Mouse (Mus musculus): ENCODE measurements around the gene Sh3d19. TPM values are rescaled to one million over a fixed set of nuclear protein-coding genes. Genes with fewer than 3 reads are reported as not detected.

Sh3d19 gene
- polyA plus RNA-seq, 1 experiment = 5.7 TPM

DNA sequence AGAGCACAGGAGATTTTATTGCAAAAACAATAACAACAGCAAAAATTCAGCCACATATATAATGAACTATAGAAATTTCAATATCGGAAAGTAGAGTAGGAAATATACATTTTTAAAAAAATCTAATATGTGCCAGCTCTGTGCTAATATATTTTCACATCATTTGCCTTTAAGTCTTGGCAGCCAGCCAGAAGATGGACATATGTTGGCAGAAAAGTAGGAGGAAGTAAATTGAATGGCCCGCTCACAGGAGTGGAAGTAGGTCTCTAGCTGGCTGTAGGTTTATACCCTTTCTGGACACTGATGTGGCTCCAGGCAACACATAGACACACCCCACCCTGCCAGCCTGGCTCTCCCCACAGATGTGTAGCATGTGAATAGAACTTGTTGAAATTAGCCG, 101.2 kb downstream of the Sh3d19 start:
- H3K27me3 ChIP-seq (ENCODE audit: control insufficient read depth, insufficient read depth, insufficient read length) = no peaks in the 10 kb centered on the region
- H3K4me3 ChIP-seq (ENCODE audit: insufficient read depth, poor library complexity, severe bottlenecking) = no peak overlapping the region
- H3K79me2 ChIP-seq (ENCODE audit: control insufficient read depth, insufficient read depth) = no peaks in the 10 kb centered on the region
- H3K36me3 ChIP-seq (ENCODE audit: control insufficient read depth, insufficient read depth) = no peaks in the 10 kb centered on the region
- H3K79me3 ChIP-seq (ENCODE audit: low read depth) = no peaks in the 10 kb centered on the region
- H3ac ChIP-seq (ENCODE audit: control insufficient read depth, insufficient read length, low read depth) = no peak overlapping the region
- TF ChIP-seq MYOG (IDR thresholded peaks at IDR 0.05; ENCODE audit: control insufficient read depth, extremely low read depth, insufficient read length) = no peak
- TF ChIP-seq CEBPB (IDR thresholded peaks at IDR 0.05; ENCODE audit: low read depth) = no peak
- no peak for TF ChIP-seq MAX (IDR thresholded peaks at IDR 0.05)
- no peak for TF ChIP-seq CTCF (IDR thresholded peaks at IDR 0.05; ENCODE audit: control insufficient read depth, insufficient read depth, insufficient read length)
- no peak for TF ChIP-seq FOSL1 (IDR thresholded peaks at IDR 0.05; ENCODE audit: insufficient read depth, low read length, poor library complexity, severe bottlenecking)

DNA sequence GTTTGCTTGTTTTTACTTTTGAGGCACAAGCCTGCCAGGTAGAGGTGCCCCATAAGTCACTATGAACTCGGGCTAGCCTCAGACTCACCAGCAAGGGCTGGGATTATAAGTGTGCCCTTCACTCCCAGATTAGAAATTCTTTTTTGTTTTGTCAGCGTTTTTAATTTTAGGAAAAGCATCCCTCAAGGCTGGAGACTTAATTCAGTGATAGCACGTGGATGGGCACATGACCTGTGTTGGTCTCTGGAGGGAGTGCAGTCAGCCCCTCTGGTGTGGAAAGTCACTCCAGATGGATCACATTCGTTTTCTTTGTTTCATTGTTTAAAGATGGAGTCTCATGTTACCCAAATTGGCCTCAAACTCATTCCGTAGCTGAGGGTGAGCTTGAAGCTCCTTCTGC, 102.0 kb downstream of the Sh3d19 start:
- H3K27me3 ChIP-seq (ENCODE audit: control insufficient read depth, insufficient read depth, insufficient read length) = no peaks in the 10 kb centered on the region
- H3K79me2 ChIP-seq (ENCODE audit: control insufficient read depth, insufficient read depth) = no peaks in the 10 kb centered on the region
- no peak overlapping the region for H3ac ChIP-seq (ENCODE audit: control insufficient read depth, insufficient read length, low read depth)
- no peak overlapping the region for H3K4me3 ChIP-seq (ENCODE audit: insufficient read depth, poor library complexity, severe bottlenecking)
- H3K79me3 ChIP-seq (ENCODE audit: low read depth) = no peaks in the 10 kb centered on the region
- no peaks in the 10 kb centered on the region for H3K36me3 ChIP-seq (ENCODE audit: control insufficient read depth, insufficient read depth)
- TF ChIP-seq CEBPB (IDR thresholded peaks at IDR 0.05; ENCODE audit: low read depth) (no peak), FOSL1 (IDR thresholded peaks at IDR 0.05; ENCODE audit: insufficient read depth, low read length, poor library complexity, severe bottlenecking) (no peak), MAX (IDR thresholded peaks at IDR 0.05) (no peak), USF1 (IDR thresholded peaks at IDR 0.05; ENCODE audit: low read depth) (no peak), MYOG (IDR thresholded peaks at IDR 0.05; ENCODE audit: control insufficient read depth, extremely low read depth, insufficient read length) (no peak), MYOD1 (IDR thresholded peaks at IDR 0.05; ENCODE audit: control insufficient read depth, insufficient read length, low read depth) (no peak), CTCF (IDR thresholded peaks at IDR 0.05; ENCODE audit: control insufficient read depth, insufficient read depth, insufficient read length) (no peak)

DNA sequence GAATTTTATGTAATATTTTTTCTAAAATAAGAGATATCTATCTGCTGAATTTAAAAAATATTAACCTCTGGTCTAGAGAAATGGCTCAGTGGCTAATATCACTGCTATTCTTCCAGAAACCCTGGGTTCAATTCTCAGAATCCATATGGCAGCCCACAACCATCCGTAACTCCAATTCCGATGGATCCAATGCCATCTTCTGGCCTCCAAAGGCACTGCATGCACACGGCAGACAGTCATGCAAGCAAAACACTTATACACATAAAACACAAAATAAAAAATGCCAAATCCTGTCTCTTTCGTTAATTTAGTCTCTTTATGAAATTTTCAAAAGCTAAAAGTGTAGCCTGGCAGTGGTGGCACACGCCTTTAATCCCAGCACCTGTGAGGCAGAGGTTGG, 104.7 kb downstream of the Sh3d19 start:
- Histone ChIP-seq H3K27me3 (ENCODE audit: control insufficient read depth, insufficient read depth, insufficient read length) (no peaks in the 10 kb centered on the region), H3K36me3 (ENCODE audit: control insufficient read depth, insufficient read depth) (no peaks in the 10 kb centered on the region), H3K79me2 (ENCODE audit: control insufficient read depth, insufficient read depth) (no peaks in the 10 kb centered on the region), H3ac (ENCODE audit: control insufficient read depth, insufficient read length, low read depth) (no peak overlapping the region), H3K79me3 (ENCODE audit: low read depth) (no peaks in the 10 kb centered on the region), H3K4me3 (ENCODE audit: insufficient read depth, poor library complexity, severe bottlenecking) (no peak overlapping the region)
- TF ChIP-seq USF1 (IDR thresholded peaks at IDR 0.05; ENCODE audit: low read depth) = no peak
- no peak for TF ChIP-seq CTCF (IDR thresholded peaks at IDR 0.05; ENCODE audit: control insufficient read depth, insufficient read depth, insufficient read length)
- TF ChIP-seq MAX (IDR thresholded peaks at IDR 0.05) = no peak
- no peak for TF ChIP-seq MYOD1 (IDR thresholded peaks at IDR 0.05; ENCODE audit: control insufficient read depth, insufficient read length, low read depth)

DNA sequence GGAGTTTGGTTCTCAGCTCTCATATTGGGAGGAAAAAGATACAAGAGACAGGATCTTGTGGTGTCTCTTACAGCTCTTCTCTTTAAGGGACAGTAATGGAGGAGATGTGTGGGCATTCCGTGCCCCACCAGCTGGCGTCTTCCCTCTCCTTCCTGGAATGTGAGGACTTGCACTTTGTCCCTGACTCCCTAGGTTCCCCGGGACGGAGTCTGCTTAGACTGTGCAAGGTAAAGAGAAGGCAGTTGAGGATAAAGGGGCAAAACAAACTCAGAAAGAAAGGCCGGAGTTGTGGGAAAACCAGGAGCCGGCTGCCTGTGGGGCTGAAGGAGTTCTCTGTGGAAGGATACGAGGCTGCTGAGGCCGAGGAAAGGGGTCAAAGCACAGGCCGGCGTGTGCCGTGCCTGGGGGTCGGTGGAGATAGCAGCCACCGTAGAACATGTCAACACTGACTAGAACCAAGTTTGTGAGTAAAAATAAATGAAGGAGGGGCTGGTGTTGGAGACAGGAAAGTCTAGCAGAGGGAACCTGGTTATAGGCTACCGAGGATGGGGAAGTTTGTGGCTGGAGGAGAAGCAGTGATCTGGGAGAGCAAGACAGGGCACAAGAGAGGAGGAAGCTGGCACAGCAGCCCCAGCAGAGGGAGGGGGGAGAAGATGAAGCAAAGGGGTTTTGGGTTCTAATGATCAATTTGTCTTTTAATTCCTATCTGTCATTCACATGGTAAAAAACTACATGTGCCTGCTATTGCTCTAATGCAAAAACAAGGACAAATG, 105.8 kb downstream of the Sh3d19 start:
- no peaks in the 10 kb centered on the region for H3K36me3 ChIP-seq (ENCODE audit: control insufficient read depth, insufficient read depth)
- H3ac ChIP-seq (ENCODE audit: control insufficient read depth, insufficient read length, low read depth) = no peak overlapping the region
- TF ChIP-seq USF1 (IDR thresholded peaks at IDR 0.05; ENCODE audit: low read depth) (no peak), MYOG (IDR thresholded peaks at IDR 0.05; ENCODE audit: control insufficient read depth, extremely low read depth, insufficient read length) (no peak)
- no peak overlapping the region for H3K4me3 ChIP-seq (ENCODE audit: insufficient read depth, poor library complexity, severe bottlenecking)
- H3K27me3 ChIP-seq (ENCODE audit: control insufficient read depth, insufficient read depth, insufficient read length) = no peaks in the 10 kb centered on the region
- no peaks in the 10 kb centered on the region for H3K79me3 ChIP-seq (ENCODE audit: low read depth)
- no peaks in the 10 kb centered on the region for H3K79me2 ChIP-seq (ENCODE audit: control insufficient read depth, insufficient read depth)

DNA sequence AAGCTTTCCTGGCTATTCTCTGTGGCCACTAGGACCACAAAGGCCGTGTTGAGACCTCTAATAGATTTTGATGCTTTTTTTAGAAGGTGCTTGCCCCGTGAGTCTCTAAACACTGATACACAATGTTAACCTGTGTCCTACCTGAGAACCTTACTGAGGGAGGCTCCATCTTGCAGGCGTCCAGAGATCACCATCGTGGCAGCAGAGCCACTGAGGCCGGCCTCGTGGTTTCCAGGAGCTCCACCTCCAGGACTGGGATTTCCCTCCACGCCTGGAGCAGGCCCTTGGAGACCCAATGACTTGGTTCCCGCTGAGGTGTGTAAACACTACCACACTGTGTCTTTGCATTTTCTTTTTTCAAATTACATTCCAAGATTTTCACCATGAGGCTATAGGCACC, 112.1 kb downstream of the Sh3d19 start:
- TF ChIP-seq CTCF (IDR thresholded peaks at IDR 0.05; ENCODE audit: control insufficient read depth, insufficient read depth, insufficient read length) (no peak), FOSL1 (IDR thresholded peaks at IDR 0.05; ENCODE audit: insufficient read depth, low read length, poor library complexity, severe bottlenecking) (no peak), CEBPB (IDR thresholded peaks at IDR 0.05; ENCODE audit: low read depth) (no peak), MAX (IDR thresholded peaks at IDR 0.05) (no peak), MYOG (IDR thresholded peaks at IDR 0.05; ENCODE audit: control insufficient read depth, extremely low read depth, insufficient read length) (no peak), USF1 (IDR thresholded peaks at IDR 0.05; ENCODE audit: low read depth) (no peak), MYOD1 (IDR thresholded peaks at IDR 0.05; ENCODE audit: control insufficient read depth, insufficient read length, low read depth) (no peak)
- no peaks in the 10 kb centered on the region for H3K79me2 ChIP-seq (ENCODE audit: control insufficient read depth, insufficient read depth)
- no peaks in the 10 kb centered on the region for H3K79me3 ChIP-seq (ENCODE audit: low read depth)

DNA sequence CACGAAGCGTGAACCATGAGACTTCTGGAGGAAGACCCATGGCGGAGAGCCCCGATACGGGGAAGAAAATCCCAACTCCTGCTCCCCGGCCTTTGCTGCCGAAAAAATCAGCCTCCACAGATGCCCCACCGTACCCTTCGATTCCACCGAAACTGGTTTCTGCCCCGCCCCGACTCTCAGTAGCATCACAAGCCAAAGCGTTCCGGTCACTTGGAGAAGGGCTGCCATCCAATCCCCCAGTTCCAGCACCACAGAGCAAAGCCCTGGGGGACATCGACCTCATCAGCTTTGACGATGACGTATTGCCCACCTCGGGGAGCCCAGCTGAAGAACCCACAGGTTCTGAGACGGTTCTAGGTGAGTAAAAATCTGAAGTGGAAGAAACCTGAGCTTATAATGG, 114.1 kb downstream of the Sh3d19 start:
- no peak overlapping the region for H3ac ChIP-seq (ENCODE audit: control insufficient read depth, insufficient read length, low read depth)
- H3K27me3 ChIP-seq (ENCODE audit: control insufficient read depth, insufficient read depth, insufficient read length) = no peaks in the 10 kb centered on the region
- TF ChIP-seq CTCF (IDR thresholded peaks at IDR 0.05; ENCODE audit: control insufficient read depth, insufficient read depth, insufficient read length) (no peak), MAX (IDR thresholded peaks at IDR 0.05) (no peak)
- peaks cover 6% of the 10 kb centered on the region for H3K36me3 ChIP-seq (ENCODE audit: control insufficient read depth, insufficient read depth)
- H3K4me3 ChIP-seq (ENCODE audit: insufficient read depth, poor library complexity, severe bottlenecking) = no peak overlapping the region
- H3K79me3 ChIP-seq (ENCODE audit: low read depth) = no peaks in the 10 kb centered on the region
- H3K79me2 ChIP-seq (ENCODE audit: control insufficient read depth, insufficient read depth) = no peaks in the 10 kb centered on the region

More for the DNA sequence above, 112.1 kb downstream of the Sh3d19 start:
- Histone ChIP-seq H3K4me3 (ENCODE audit: insufficient read depth, poor library complexity, severe bottlenecking) (no peak overlapping the region), H3ac (ENCODE audit: control insufficient read depth, insufficient read length, low read depth) (no peak overlapping the region), H3K27me3 (ENCODE audit: control insufficient read depth, insufficient read depth, insufficient read length) (no peaks in the 10 kb centered on the region), H3K36me3 (ENCODE audit: control insufficient read depth, insufficient read depth) (peaks cover 6% of the 10 kb centered on the region)

Measured in C2C12 (cell line).